Mouse (Mus musculus) neural tube, embryonic 10.5 days (tissue): Measurements from ENCODE around the gene Hacd4.
"Not testable (repeated sequence)": the region's sequence is repeated elsewhere in the genome, so short reads cannot be mapped to it uniquely, and the experiment has no call there.

Source experiments
- DNase-seq: peaks from one replicate; pipeline ENCODE4 v3.0.0-alpha.2; 2017; ENCODE audit warnings: low spot score; ENCODE audit errors: extremely low spot score

Hacd4 gene

GRCm38 (mm10) chr4:88436593-88437165, 2.0 kb downstream of the Hacd4 start:
- DNase-seq, result no peak

GRCm38 (mm10) chr4:88432412-88433024, 6.2 kb downstream of the Hacd4 start:
- DNase-seq, result no peak

DNA sequence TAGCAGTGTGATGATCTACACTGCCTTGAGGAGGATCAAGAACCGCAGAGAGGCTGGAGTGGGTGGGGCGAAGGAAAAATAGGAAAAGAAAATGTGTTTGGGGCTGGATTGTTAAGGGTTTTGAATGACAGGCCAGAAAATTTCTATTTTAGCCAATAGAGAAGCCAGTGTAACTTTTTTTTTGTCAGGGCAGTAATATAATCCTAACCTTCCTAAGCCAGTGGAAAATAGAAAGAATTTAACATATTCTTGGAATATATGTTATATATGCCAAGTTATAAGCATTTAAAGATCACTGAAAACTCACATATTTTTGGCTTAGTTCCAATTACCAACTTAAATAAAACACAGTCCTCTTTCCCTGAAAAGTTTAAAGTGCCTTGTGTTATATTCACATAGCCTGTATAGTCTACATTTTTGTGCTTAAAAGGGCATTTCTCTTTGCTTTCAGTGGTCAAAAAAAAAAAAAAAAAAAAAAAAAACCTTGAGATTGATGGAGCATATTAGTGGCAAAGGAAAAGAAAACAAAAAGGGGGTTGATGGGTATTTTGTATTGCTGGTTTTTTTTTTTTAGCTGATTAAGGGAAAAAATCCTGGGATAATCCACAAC, 11.0 kb downstream of the Hacd4 start:
- no peak for DNase-seq

- DNase-seq, result no peak
Measured at GRCm38 (mm10) chr4:88424563-88424962, 14.2 kb downstream of the Hacd4 start.

- no peak for DNase-seq
Measured at GRCm38 (mm10) chr4:88419378-88419777, 19.4 kb downstream of the Hacd4 start.

DNA sequence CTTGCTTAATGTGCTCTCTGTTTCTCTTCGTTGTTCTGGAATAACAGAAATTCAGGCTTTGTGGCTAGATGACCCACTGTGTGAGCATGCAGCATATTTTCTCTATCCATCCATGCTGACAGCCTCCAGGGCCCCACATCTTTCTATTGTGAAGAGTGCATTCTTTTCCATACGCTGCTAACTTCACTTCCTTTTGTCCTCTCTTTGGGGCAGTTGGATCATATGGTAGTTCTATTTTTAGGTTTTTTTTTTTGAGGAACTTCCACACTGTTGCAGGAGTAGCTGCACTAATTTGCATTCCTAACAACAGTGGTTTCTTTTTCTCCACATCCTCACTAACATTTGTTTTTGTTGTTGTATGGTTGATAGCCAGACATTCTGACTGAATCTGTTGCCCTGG, 23.7 kb downstream of the Hacd4 start:
- no peak for DNase-seq

- no peak for DNase-seq
Measured at GRCm38 (mm10) chr4:88412331-88412730, 26.4 kb downstream of the Hacd4 start.

GRCm38 (mm10) chr4:88409279-88409678, 29.4 kb downstream of the Hacd4 start:
- no peak for DNase-seq

DNA sequence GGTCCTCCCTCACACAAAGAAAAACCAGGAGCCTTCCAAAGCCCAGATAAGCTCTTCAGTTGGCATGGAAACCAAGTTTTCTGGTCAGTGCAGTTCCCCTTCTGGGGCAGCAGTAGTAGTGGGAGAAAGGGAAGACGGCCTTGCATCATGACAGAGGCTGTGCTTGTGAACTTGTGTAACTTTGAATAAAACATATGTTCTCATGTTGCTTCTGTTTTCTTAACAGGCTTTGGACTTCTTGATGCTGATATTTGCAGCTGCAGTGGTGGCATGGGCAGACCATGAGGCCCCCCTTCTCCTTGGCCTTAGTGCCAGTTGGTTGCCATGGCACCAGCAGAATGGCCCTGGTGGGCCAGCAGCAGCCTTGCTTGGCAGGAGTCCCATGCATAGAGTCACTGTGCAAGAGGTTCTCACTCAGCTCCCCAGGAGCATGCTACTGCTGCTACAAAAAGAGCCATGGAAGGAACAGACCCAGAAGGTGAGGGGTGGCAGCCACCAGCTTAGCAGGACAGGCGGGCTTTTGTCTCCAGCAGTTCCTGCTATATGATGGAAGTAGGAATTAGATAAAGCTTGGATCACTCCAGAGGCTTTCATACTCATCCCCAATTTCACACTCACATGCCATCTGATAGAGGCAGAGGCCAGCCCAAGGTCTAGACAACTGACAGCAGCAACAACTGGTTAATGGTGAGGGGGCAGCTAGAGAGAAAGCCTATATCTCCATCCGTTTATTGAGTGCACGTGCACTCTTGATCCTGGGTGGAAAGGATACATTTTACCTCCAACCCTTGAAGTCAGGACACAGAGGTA, 31.6 kb downstream of the Hacd4 start:
- DNase-seq, result peak; percentile 14

DNA sequence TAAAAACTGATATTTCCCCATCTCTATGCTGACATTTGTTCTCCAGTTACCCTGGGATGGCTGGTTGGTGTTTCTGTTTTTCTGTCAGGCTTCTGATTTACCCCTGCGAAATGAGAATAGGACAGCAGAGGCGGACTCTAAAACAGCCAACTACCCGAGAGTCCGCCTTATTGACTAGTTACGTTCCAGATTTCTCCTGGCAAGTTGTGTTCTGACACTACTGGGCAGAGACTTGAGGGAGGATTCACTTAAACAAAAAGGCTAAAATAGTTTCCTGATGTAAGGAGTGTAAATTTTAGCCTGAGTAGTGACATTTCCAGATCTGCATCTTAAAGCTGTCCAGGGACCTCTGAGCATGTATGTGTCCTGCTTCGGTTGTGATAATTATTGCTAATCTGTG, 35.8 kb downstream of the Hacd4 start:
- no peak for DNase-seq

DNA sequence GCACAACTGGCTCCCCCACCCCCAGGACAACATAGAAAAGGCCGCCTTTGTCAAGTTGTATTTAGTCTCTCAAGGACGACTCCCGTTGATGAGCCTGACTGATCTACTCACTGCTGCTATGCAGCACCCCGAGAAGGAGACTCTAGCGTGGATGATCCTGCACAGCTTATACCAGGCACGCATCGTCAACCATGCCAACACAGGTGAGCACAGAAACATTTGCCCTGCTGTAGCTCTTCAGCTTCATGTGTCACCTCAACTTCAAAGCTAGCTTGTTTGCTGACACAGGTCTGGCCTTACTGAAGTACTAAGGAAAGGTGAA, 37.8 kb downstream of the Hacd4 start:
- no peak for DNase-seq

GRCm38 (mm10) chr4:88400302-88400991, 38.3 kb downstream of the Hacd4 start:
- DNase-seq, result no peak

GRCm38 (mm10) chr4:88396995-88397521, 41.7 kb downstream of the Hacd4 start:
- no peak for DNase-seq

GRCm38 (mm10) chr4:88395717-88396116, 43.0 kb downstream of the Hacd4 start:
- no peak for DNase-seq

DNA sequence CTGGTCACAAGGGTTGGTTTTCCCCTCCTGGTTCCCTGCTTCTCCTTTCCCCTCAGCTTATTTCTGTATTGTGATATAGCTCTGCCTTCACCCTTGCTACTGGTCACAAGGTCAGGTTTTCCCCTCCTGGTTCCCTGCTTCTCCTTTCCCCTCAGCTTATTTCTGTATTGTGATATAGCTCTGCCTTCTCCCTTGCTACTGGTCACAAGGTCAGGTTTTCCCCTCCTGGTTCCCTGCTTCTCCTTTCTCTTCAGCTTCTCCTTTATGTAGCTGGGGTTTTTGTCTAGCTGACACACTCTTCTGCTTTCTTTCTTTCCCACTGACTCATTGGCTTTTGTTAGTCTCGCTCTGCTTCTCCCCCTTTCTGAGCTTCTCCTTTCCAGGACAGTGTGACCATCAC, 48.1 kb downstream of the Hacd4 start:
- DNase-seq, result not testable (repeated sequence)

DNA sequence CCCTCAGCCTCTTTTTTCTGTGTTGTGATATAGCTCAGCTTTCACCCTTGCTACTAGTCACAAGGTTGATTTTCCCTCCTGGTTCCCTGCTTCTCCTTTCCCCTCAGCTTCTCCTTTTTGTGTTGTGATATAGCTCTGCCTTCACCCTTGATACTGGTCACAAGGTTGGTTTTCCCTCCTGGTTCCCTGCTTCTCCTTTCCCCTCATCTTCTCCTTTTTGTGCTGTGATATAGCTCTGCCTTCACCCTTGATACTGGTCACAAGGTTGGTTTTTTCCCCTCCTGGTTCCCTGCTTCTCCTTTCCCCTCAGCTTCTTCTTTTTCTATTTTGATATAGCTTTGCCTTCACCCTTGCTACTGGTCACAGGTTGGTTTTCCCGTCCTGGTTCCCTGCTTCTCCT, 48.7 kb downstream of the Hacd4 start:
- DNase-seq, result no peak

- DNase-seq, result no peak
Measured at GRCm38 (mm10) chr4:88372293-88373224, 66.2 kb downstream of the Hacd4 start.

- no peak for DNase-seq
Measured at GRCm38 (mm10) chr4:88370819-88371218, 67.9 kb downstream of the Hacd4 start.

GRCm38 (mm10) chr4:88369951-88370350, 68.8 kb downstream of the Hacd4 start:
- no peak for DNase-seq

DNA sequence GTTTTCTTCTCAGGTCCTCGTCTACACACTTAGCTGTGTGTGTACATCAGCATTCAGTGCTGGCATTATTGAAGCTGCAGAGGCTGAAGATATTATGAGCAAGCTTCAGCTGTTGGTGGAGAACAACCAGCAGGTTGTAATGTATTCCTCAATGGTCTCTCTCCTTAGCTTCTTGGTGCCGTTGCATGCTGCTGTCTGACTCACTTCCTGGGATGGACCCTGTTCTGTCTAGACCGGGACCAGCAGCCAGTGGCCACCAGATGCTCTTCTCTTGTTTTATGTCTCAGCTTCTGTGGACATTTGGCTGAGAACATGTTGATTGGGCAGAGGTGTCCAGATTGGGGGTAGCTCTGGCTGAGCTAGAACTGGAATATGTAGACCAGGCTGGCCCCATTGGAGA, 81.3 kb downstream of the Hacd4 start:
- DNase-seq, result no peak
